Mouse (Mus musculus) hindbrain, embryonic 14.5 days (tissue): Measurements from ENCODE around the gene Dync1li2. TPM values are rescaled to one million over a fixed set of nuclear protein-coding genes. Genes with fewer than 3 reads are reported as not detected.

Experiments used
- ATAC-seq: fragments of 200-750 bp; cut with Nextera tagmentation; 2 replicates; pipeline ENCODE4 v1.8.0; 2017; ENCODE audit warnings: moderate number of reproducible peaks, mild to moderate bottlenecking, moderate TSS enrichment, moderate library complexity; ENCODE audit not compliant: low FRiP score
- DNase-seq: peaks from one replicate; pipeline ENCODE4 v3.0.0-alpha.2; 2015; ENCODE audit warnings: low spot score
- H3K27ac ChIP-seq: fragments of 300-500 bp; sonication (generic); 2 replicates; pipeline ENCODE4 v1.5.1; 2014; ENCODE audit warnings: mild to moderate bottlenecking, moderate library complexity
- H3K27me3 ChIP-seq: fragments of 300-500 bp; sonication (generic); 2 replicates; pipeline ENCODE4 v1.6.1; 2014; ENCODE audit warnings: mild to moderate bottlenecking, low read length, mixed read lengths; ENCODE audit not compliant: control insufficient read depth, insufficient read depth
- H3K36me3 ChIP-seq: fragments of 300-500 bp; sonication (generic); replicated peaks from 2 replicates; pipeline ENCODE4 v1.6.1; 2014; ENCODE audit not compliant: control insufficient read depth, insufficient read depth
- H3K4me1 ChIP-seq: fragments of 300-500 bp; sonication (generic); replicated peaks from 2 replicates; pipeline ENCODE4 v1.6.1; 2014; ENCODE audit warnings: antibody characterized with exemption, low read length, mixed read lengths; ENCODE audit not compliant: control insufficient read depth, insufficient read depth
- H3K4me2 ChIP-seq: fragments of 300-500 bp; sonication (generic); replicated peaks from 2 replicates; pipeline ENCODE4 v1.6.1; 2014; ENCODE audit warnings: mild to moderate bottlenecking, moderate library complexity
- H3K4me3 ChIP-seq: fragments of 300-500 bp; sonication (generic); replicated peaks from 2 replicates; pipeline ENCODE4 v1.5.1; 2014; ENCODE audit warnings: mild to moderate bottlenecking, low read length
- H3K9ac ChIP-seq: fragments of 300-500 bp; sonication (generic); 2 replicates; pipeline ENCODE4 v1.6.1; 2014
- H3K9me3 ChIP-seq: fragments of 300-500 bp; sonication (generic); 2 replicates; pipeline ENCODE4 v1.6.1; 2016; ENCODE audit warnings: low read length; ENCODE audit not compliant: control insufficient read depth
- WGBS: fragments of 180-500 bp; shearing (Covaris S2); extraction: QIAGEN DNeasy Blood & Tissue Kit; methylation state at CpG from one replicate; pipeline ENCODE4 v1.1.7; 2014; 5-methylcytosine and 5-hydroxymethylcytosine counted together
- polyA plus RNA-seq: library from polyadenylated mRNA; unstranded; fragments of >200 nt; fragmentation: Nextera tagmentation; extraction: Ambion mirVana; gene quantifications from 2 replicates; pipeline ENCODE4 v1.2.1, GENCODE M21; 2014

Dync1li2 gene
- polyA plus RNA-seq, 1 experiment from 2014 or later = 96.5 TPM

GRCm38 (mm10) chr8:104393139-104393538, 49.7 kb downstream of the Dync1li2 start:
- DNase-seq = no peak
- ATAC-seq = no peak
- Histone ChIP-seq H3K27ac (no peak overlapping the region), H3K36me3 (no peaks in the 10 kb centered on the region), H3K9ac (no peak overlapping the region), H3K4me2 (0 out of 2 replicates have a peak overlapping the region, but pooled peaks have one; percentile 69), H3K4me3 (no peak overlapping the region), H3K9me3 (no peaks in the 10 kb centered on the region), H3K4me1 (peaks cover 15% of the 10 kb centered on the region), H3K27me3 (no peaks in the 10 kb centered on the region)
- WGBS = 97% methylated on average over 6 of the region's 7 CpGs

DNA sequence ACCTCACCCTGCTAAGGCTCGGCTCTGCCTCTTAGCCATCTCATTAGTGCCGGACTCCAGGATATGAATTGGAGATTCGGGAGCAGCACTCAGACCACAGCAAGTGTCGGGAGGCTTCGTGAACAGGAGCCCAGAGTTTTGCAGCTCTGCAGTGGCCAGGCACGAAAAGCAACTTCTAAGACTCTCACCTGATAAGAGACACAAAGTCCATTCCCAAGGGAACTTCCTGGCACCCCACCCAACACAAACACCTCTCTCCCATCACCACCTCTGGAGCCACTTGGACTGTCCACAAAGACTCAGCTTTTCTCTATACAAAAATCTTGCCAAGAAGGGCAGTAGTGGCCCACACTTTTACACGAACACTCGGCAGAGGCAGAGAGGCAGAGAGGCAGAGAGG, 52.6 kb downstream of the Dync1li2 start:
- 84% methylated on average over 8 of the region's 8 CpGs for WGBS

GRCm38 (mm10) chr8:104387980-104388379, 54.9 kb downstream of the Dync1li2 start:
- Histone ChIP-seq H3K9me3 (no peaks in the 10 kb centered on the region), H3K36me3 (no peaks in the 10 kb centered on the region), H3K4me2 (no peak overlapping the region), H3K27me3 (no peaks in the 10 kb centered on the region), H3K27ac (no peak overlapping the region), H3K9ac (no peak overlapping the region), H3K4me3 (no peak overlapping the region), H3K4me1 (peaks cover 9% of the 10 kb centered on the region; the same call in 1 of the 2 replicates)
- ATAC-seq = no peak
- DNase-seq = no peak
- 87% methylated on average over 2 of the region's 2 CpGs for WGBS

More for the DNA sequence above, 52.6 kb downstream of the Dync1li2 start:
- Histone ChIP-seq H3K27ac (no peak overlapping the region), H3K27me3 (no peaks in the 10 kb centered on the region), H3K9me3 (no peaks in the 10 kb centered on the region), H3K4me2 (no peak overlapping the region), H3K4me3 (no peak overlapping the region), H3K36me3 (no peaks in the 10 kb centered on the region), H3K9ac (no peak overlapping the region), H3K4me1 (peaks cover 19% of the 10 kb centered on the region)
- DNase-seq (no peak), ATAC-seq (no peak)

DNA sequence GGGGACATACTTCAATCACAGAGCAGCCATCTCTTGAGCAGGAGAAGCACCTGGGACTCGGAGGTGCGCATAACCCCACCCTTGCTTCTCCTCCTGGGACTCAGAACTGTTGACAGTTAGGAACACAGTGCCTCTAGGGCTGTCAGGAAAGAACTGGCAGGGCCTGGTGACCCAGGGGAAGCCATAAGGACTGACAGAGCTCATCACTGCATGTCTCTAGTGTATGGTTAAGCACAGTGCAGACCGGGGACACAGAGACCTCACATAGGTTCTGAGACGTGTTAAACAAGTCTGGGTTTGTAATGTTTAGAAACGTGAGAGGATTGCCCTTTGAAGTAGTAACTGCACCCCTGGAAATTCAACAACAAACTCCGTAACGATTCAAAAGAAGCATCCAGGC, 55.3 kb downstream of the Dync1li2 start:
- no peak overlapping the region for H3K9ac ChIP-seq
- ATAC-seq (no peak), DNase-seq (no peak)
- 67% methylated on average over 7 of the region's 7 CpGs for WGBS
- H3K9me3 ChIP-seq = no peaks in the 10 kb centered on the region
- no peaks in the 10 kb centered on the region for H3K27me3 ChIP-seq
- no peaks in the 10 kb centered on the region for H3K36me3 ChIP-seq
- no peak overlapping the region for H3K4me3 ChIP-seq
- no peak overlapping the region for H3K27ac ChIP-seq
- no peak overlapping the region for H3K4me2 ChIP-seq
- peaks cover 12% of the 10 kb centered on the region; the same call in 1 of the 2 replicates for H3K4me1 ChIP-seq

- ATAC-seq (no peak), DNase-seq (no peak)
- Histone ChIP-seq H3K4me3 (no peak overlapping the region), H3K27ac (no peak overlapping the region), H3K9me3 (no peaks in the 10 kb centered on the region), H3K36me3 (no peaks in the 10 kb centered on the region), H3K4me2 (no peak overlapping the region), H3K4me1 (peaks cover 12% of the 10 kb centered on the region; the same call in 1 of the 2 replicates), H3K27me3 (no peaks in the 10 kb centered on the region), H3K9ac (no peak overlapping the region)
- WGBS = 20% methylated on average over 4 of the region's 4 CpGs
Measured at GRCm38 (mm10) chr8:104386693-104387092, 56.2 kb downstream of the Dync1li2 start.

GRCm38 (mm10) chr8:104383977-104384376, 58.9 kb downstream of the Dync1li2 start:
- H3K27ac ChIP-seq = no peak overlapping the region
- WGBS = 67% methylated on average over 3 of the region's 3 CpGs
- peaks cover 12% of the 10 kb centered on the region; the same call in 1 of the 2 replicates for H3K4me1 ChIP-seq
- no peak overlapping the region for H3K4me3 ChIP-seq
- no peaks in the 10 kb centered on the region for H3K36me3 ChIP-seq
- no peaks in the 10 kb centered on the region for H3K27me3 ChIP-seq
- H3K4me2 ChIP-seq = no peak overlapping the region
- DNase-seq = no peak
- no peaks in the 10 kb centered on the region for H3K9me3 ChIP-seq
- no peak for ATAC-seq
- no peak overlapping the region for H3K9ac ChIP-seq

DNA sequence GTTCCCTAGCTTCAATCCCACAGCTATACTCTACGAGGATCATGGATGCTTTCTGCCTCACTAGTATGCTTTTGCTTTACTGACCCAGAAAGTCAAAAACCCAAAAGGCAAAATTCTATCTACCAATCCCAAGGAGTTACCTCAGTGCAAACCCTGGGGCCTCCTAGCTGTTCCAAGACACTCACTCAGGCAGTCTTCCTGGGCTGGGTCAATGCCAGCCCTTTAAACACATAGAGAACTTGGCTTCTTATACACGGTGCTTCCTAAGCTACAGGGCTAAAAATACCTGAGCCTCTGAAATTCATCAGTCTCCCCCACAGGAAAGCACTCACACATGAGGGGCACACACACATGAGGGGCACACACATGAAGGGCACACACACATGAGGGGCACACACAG, 59.6 kb downstream of the Dync1li2 start:
- Histone ChIP-seq H3K9me3 (no peaks in the 10 kb centered on the region), H3K27me3 (no peaks in the 10 kb centered on the region), H3K4me1 (peaks cover 12% of the 10 kb centered on the region; the same call in 1 of the 2 replicates), H3K9ac (no peak overlapping the region), H3K27ac (no peak overlapping the region), H3K4me2 (no peak overlapping the region), H3K36me3 (no peaks in the 10 kb centered on the region), H3K4me3 (no peak overlapping the region)
- DNase-seq = no peak
- WGBS = 76% methylated on average over 2 of the region's 2 CpGs
- no peak for ATAC-seq

GRCm38 (mm10) chr8:104380961-104381411, 61.9 kb downstream of the Dync1li2 start:
- H3K27ac ChIP-seq = no peak overlapping the region
- no peaks in the 10 kb centered on the region for H3K36me3 ChIP-seq
- no peak overlapping the region for H3K4me3 ChIP-seq
- DNase-seq = no peak
- 80% methylated on average over 5 of the region's 5 CpGs for WGBS
- H3K9me3 ChIP-seq = no peaks in the 10 kb centered on the region
- no peak overlapping the region for H3K9ac ChIP-seq
- peaks cover 15% of the 10 kb centered on the region for H3K4me1 ChIP-seq
- no peak for ATAC-seq
- H3K27me3 ChIP-seq = no peaks in the 10 kb centered on the region
- no peak overlapping the region for H3K4me2 ChIP-seq

- Histone ChIP-seq H3K4me1 (peaks cover 19% of the 10 kb centered on the region), H3K36me3 (no peaks in the 10 kb centered on the region), H3K27ac (no peak overlapping the region), H3K27me3 (no peaks in the 10 kb centered on the region), H3K9ac (no peak overlapping the region), H3K4me2 (no peak overlapping the region), H3K4me3 (no peak overlapping the region), H3K9me3 (no peaks in the 10 kb centered on the region)
- WGBS = 92% methylated on average over 7 of the region's 7 CpGs
- DNase-seq = no peak
- no peak for ATAC-seq
Measured at GRCm38 (mm10) chr8:104380269-104380668, 62.6 kb downstream of the Dync1li2 start.

DNA sequence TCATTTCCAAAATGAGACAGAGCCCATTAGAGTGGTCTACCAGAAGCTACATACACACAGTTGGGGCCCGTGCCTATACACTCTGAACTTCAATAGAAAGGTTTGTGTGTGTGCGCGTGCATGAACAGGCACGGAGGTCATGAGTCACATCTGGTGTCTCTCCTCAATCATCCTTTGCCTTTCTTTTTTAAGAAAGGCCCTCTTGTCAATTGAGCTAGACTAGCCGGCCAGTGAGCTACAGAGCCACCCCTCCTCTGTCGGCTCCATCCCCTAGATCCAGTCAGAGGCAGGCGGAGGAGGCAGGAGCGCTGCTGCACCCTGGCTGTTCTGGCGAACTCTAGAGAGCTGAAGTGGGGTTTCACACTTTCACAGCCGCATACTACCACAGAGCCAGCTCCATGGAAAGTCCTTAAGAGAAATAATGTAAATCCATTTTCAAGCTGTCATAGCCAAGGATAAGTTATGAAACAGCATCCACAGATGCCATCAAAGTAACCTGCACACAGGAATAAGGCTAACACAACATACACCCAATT, 63.5 kb downstream of the Dync1li2 start:
- H3K27ac ChIP-seq = no peak overlapping the region
- WGBS = 37% methylated on average over 10 of the region's 10 CpGs
- peaks cover 26% of the 10 kb centered on the region for H3K4me1 ChIP-seq
- H3K4me2 ChIP-seq = no peak overlapping the region
- no peak overlapping the region for H3K4me3 ChIP-seq
- DNase-seq (no peak), ATAC-seq (no peak)
- no peaks in the 10 kb centered on the region for H3K9me3 ChIP-seq
- H3K36me3 ChIP-seq = no peaks in the 10 kb centered on the region
- H3K27me3 ChIP-seq = no peaks in the 10 kb centered on the region
- no peak overlapping the region for H3K9ac ChIP-seq
